In the genomic region with DNA sequence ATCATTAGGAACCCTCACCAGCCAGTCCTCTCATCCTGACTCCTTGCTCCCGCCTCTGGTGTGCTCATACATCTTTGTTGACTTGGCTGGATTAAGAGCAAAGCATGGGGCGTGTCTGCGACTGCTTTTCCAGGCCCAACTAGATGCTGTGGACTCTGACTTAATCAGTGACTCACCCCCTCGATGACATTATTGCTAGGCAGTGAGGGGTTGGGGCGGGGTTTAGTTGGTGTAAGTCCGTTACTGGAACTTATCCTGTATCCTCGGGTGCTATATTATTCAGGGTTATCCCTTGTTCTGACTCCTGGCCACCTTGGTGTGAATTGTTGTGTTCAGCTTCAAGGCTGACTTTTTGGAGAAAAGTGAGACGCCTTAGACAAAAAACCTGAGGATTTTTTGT, we compare ENCODE assay signal across 8 mouse cellular contexts.
A peak's percentile ranks its signal among the peaks of the same experiment; 100 is the strongest.
DNase-seq lines count a peak whose midpoint lies in the region; ATAC-seq lines count a peak whose summit lies in the region.

No protein-coding gene starts in this region.

- peak; percentile 19 to 50 for DNase-seq in adrenal gland, adult (ENCODE audit: inconsistent age in 2 of 2, low spot score in 1 of 2)
- no peak for DNase-seq in adrenal gland, adult 18-20 months (ENCODE audit: low spot score in 2 of 2)
- no peak for DNase-seq in neural tube, embryonic 11.5 days (ENCODE audit: low spot score)
- DNase-seq in neural tube, embryonic 10.5 days (ENCODE audit: extremely low spot score, low spot score), result no peak
- peak; percentile 0 for DNase-seq in large intestine, adult 2 months (ENCODE audit: low read depth, low spot score)
- DNase-seq in cerebellum, postnatal 10 days, result no peak
- no peak for DNase-seq in retina, embryonic 14.5 days (ENCODE audit: low spot score)
- DNase-seq in thymus, postnatal 36 days, result no peak

- H3K9me3 ChIP-seq in neural tube, embryonic 11.5 days (ENCODE audit: control insufficient read depth, low read length), result no peaks in the 10 kb centered on the region

- no peak overlapping the region for H3K9ac ChIP-seq in neural tube, embryonic 11.5 days (ENCODE audit: low read length)

- ATAC-seq in neural tube, embryonic 11.5 days (ENCODE audit: insufficient read depth, low FRiP score, low TSS enrichment), result 0 out of 2 replicates have a peak, but pooled peaks have one; percentile 5

- no peak overlapping the region for H3K4me2 ChIP-seq in neural tube, embryonic 11.5 days (ENCODE audit: low read depth)

- no peaks in the 10 kb centered on the region for H3K36me3 ChIP-seq in neural tube, embryonic 11.5 days (ENCODE audit: control insufficient read depth, insufficient read depth, low read length)

- H3K4me1 ChIP-seq in neural tube, embryonic 11.5 days (ENCODE audit: control insufficient read depth, insufficient read depth, low read length), result no peaks in the 10 kb centered on the region

- WGBS in neural tube, embryonic 11.5 days, result 64% methylated on average over 8 of the region's 8 CpGs
- WGBS in large intestine, adult 2 months, result 22% methylated on average over 8 of the region's 8 CpGs

- no peak overlapping the region for H3K4me3 ChIP-seq in neural tube, embryonic 11.5 days (ENCODE audit: low read depth, low read length)

- no peaks in the 10 kb centered on the region for H3K27me3 ChIP-seq in neural tube, embryonic 11.5 days (ENCODE audit: control insufficient read depth, insufficient read depth, low read length)

- no peak overlapping the region for H3K27ac ChIP-seq in neural tube, embryonic 11.5 days (ENCODE audit: low read depth, low read length)

Comparison
In these comparisons a context has a peak if more than half of its experiments do, and no peak if none do; other contexts are left out.
1. DNase-seq: peak in adrenal gland, adult (2 of 2) and large intestine, adult 2 months (single experiment); none in adrenal gland, adult 18-20 months (0 of 2), neural tube, embryonic 11.5 days (single experiment), neural tube, embryonic 10.5 days (single experiment), cerebellum, postnatal 10 days (0 of 2), retina, embryonic 14.5 days (single experiment) and thymus, postnatal 36 days (0 of 2).